Mouse (Mus musculus) MEL (cell line): ENCODE results near the gene Fxr2.
A peak's percentile ranks its signal among the peaks of the same experiment; 100 is the strongest.

ENCODE experiments used
- CTCF ChIP-seq, 3 experiments: IDR thresholded peaks in 2 of 3; conservative IDR thresholded peaks in 1 of 3; 2 replicates each; pipeline ENCODE4 v1.5.1; 2011 to 2012; ENCODE audit warnings: low read length in 3 of 3, low read depth in 2 of 3, mild to moderate bottlenecking in 2 of 3, improper control_type of control experiment in 1 of 3, inconsistent platforms in 1 of 3, mixed read lengths in 1 of 3, moderate library complexity in 1 of 3; ENCODE audit not compliant: control insufficient read depth in 1 of 3, insufficient read depth in 1 of 3, poor library complexity in 1 of 3, severe bottlenecking in 1 of 3
- EP300 ChIP-seq, 2 experiments: IDR thresholded peaks; 2 replicates each; pipeline ENCODE4 v1.6.1; 2011; ENCODE audit warnings: improper control_type of control experiment in 2 of 2, low read length in 2 of 2, low read depth in 1 of 2, mild to moderate bottlenecking in 1 of 2
- MAX ChIP-seq: IDR thresholded peaks from 2 replicates; pipeline ENCODE4 v1.6.1; 2011; ENCODE audit warnings: low read length, improper control_type of control experiment
- NELFE ChIP-seq: IDR thresholded peaks from 2 replicates; pipeline ENCODE4 v1.6.1; 2011; ENCODE audit warnings: low read depth, low read length, improper control_type of control experiment
- POLR2A ChIP-seq, 2 experiments: IDR thresholded peaks; 2 replicates each; pipeline ENCODE4 v1.6.1; 2011 to 2012; ENCODE audit warnings: low read length in 2 of 2, mild to moderate bottlenecking in 2 of 2, control low read depth in 1 of 2, improper control_type of control experiment in 1 of 2, low read depth in 1 of 2, moderate library complexity in 1 of 2; ENCODE audit not compliant: control insufficient read depth in 1 of 2, insufficient read depth in 1 of 2, poor library complexity in 1 of 2
- TBP ChIP-seq: IDR thresholded peaks from 2 replicates; pipeline ENCODE4 v1.8.0; 2011; ENCODE audit warnings: low read depth, low read length, improper control_type of control experiment
- ZC3H11A ChIP-seq: IDR thresholded peaks from 2 replicates; pipeline ENCODE4 v1.6.1; 2012; ENCODE audit warnings: low read depth, mild to moderate bottlenecking, inconsistent platforms, low read length, improper control_type of control experiment

- TF ChIP-seq CTCF (IDR thresholded peaks at IDR 0.05 in 2 of 3, conservative IDR thresholded peaks at IDR 0.05 in 1 of 3; ENCODE audit: control insufficient read depth in 1 of 3, insufficient read depth in 1 of 3, low read depth in 2 of 3, low read length in 3 of 3, poor library complexity in 1 of 3, severe bottlenecking in 1 of 3): peak in 2 of 3 experiments; percentile 9 to 26; a peak in 2 of 6 replicates
- TF ChIP-seq NELFE: no peak
- no peak for TF ChIP-seq POLR2A (IDR thresholded peaks at IDR 0.05; ENCODE audit: control insufficient read depth in 1 of 2, insufficient read depth in 1 of 2, low read depth in 1 of 2, low read length in 2 of 2, poor library complexity in 1 of 2)
- no peak for TF ChIP-seq EP300 (IDR thresholded peaks at IDR 0.05; ENCODE audit: low read depth in 1 of 2, low read length in 2 of 2)
- TF ChIP-seq ZC3H11A: no peak
- no peak for TF ChIP-seq TBP
- TF ChIP-seq MAX: no peak
Observed at GRCm38 (mm10) chr11:69655264-69656064, 22.7 kb downstream of the Fxr2 start, which contains the start of gene Sox15.
